Mouse (Mus musculus) right cerebral cortex, postnatal 10 days (tissue): Measurements from ENCODE around the gene Ccni.

ENCODE experiments used
- DNase-seq, 2 experiments: peaks; one replicate each; pipeline ENCODE4 v3.0.0; 2021; ENCODE audit warnings: low spot score in 2 of 2

Ccni gene

DNA sequence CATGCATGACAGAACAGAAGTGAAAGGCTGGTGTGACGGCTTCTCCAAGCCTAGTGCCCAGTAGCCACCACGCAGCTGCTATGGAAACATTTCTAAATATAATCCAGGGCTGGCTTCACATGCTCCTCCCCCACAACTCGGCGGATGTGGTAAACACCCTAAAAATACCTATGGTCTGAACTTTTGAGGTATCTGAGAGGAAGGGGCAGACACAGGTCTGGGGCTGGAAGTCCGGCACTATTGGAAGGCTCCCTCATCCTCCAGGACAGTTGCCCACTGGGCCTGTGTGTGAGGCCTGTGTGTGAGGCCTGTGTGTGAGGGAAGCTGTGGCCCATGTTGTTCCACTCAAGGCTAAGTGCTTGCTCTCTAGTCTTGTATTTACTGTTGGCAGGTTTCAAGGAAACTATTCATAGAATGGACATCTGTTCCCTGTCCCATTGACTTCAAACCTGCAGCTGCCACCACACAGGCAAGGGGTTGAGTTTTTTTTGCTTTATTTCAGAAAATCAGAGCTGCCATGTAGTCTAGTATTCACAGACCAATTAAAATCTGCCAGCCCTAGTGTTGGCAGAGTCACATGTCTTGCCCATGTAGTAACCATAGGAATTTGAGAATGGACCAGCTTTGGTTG, 69.2 kb downstream of the Ccni start:
- peak; percentile 50 to 64 for DNase-seq

GRCm38 (mm10) chr5:93135368-93136107, 70.8 kb downstream of the Ccni start:
- DNase-seq = no peak

- DNase-seq = peak; percentile 54 to 59
Observed at GRCm38 (mm10) chr5:93133445-93134244, 72.7 kb downstream of the Ccni start.
